Mouse (Mus musculus) hindbrain, embryonic 15.5 days (tissue): ENCODE results near the gene Gm43552. TPM values are rescaled to one million over a fixed set of nuclear protein-coding genes. Genes with fewer than 3 reads are reported as not detected.
"Not testable (repeated sequence)": the region's sequence is repeated elsewhere in the genome, so short reads cannot be mapped to it uniquely, and the experiment has no call there.

Experiments
- ATAC-seq: fragments of 200-750 bp; cut with Nextera tagmentation; 2 replicates; pipeline ENCODE4 v1.8.0; 2017; ENCODE audit warnings: low read depth, moderate number of reproducible peaks, moderate TSS enrichment; ENCODE audit not compliant: low FRiP score
- H3K27ac ChIP-seq: fragments of 300-500 bp; sonication (generic); replicated peaks from 2 replicates; pipeline ENCODE4 v1.5.1; 2015; ENCODE audit warnings: mild to moderate bottlenecking, inconsistent platforms
- H3K27me3 ChIP-seq: fragments of 300-500 bp; sonication (generic); 2 replicates; pipeline ENCODE4 v1.6.1; 2015; ENCODE audit warnings: control low read depth, inconsistent platforms
- H3K36me3 ChIP-seq: fragments of 300-500 bp; sonication (generic); 2 replicates; pipeline ENCODE4 v1.6.1; 2015; ENCODE audit warnings: control low read depth, inconsistent platforms
- H3K4me1 ChIP-seq: fragments of 300-500 bp; sonication (generic); replicated peaks from 2 replicates; pipeline ENCODE4 v1.6.1; 2015; ENCODE audit warnings: control low read depth, inconsistent platforms
- H3K4me2 ChIP-seq: fragments of 300-500 bp; sonication (generic); 2 replicates; pipeline ENCODE4 v1.6.1; 2015; ENCODE audit warnings: moderate library complexity, mild to moderate bottlenecking, inconsistent platforms
- H3K4me3 ChIP-seq: fragments of 300-500 bp; sonication (generic); 2 replicates; pipeline ENCODE4 v1.5.1; 2015; ENCODE audit warnings: mild to moderate bottlenecking, inconsistent platforms
- H3K9ac ChIP-seq: fragments of 300-500 bp; sonication (generic); 2 replicates; pipeline ENCODE4 v1.6.1; 2015; ENCODE audit warnings: inconsistent platforms
- H3K9me3 ChIP-seq: fragments of 300-500 bp; sonication (generic); 2 replicates; pipeline ENCODE4 v1.6.1; 2016; ENCODE audit warnings: control low read depth, inconsistent platforms
- WGBS: fragments of 180-500 bp; shearing (Covaris S2); methylation state at CpG from one replicate; pipeline ENCODE4 v1.1.7; 2015; 5-methylcytosine and 5-hydroxymethylcytosine counted together
- polyA plus RNA-seq: library from polyadenylated mRNA; unstranded; fragments of >200 nt; fragmentation: Nextera tagmentation; extraction: Ambion mirVana; gene quantifications from 2 replicates; pipeline ENCODE4 v1.2.1, GENCODE M21; 2015

Gene Gm43552
- not detected in 2 replicates for polyA plus RNA-seq

GRCm38 (mm10) chr5:65492716-65493531 is at the start of gene Gm43552:
Gene Gm43552, minus strand, starts transcription at chr5:65492833.
- Histone ChIP-seq H3K4me3 (peak within 1 kb of the TSS; percentile 86), H3K27ac (peak within 1 kb of the TSS; percentile 96), H3K4me2 (peak within 1 kb of the TSS; percentile 69), H3K27me3 (no peaks in the 10 kb centered on the region), H3K4me1 (peaks cover 30% of the 10 kb centered on the region), H3K9me3 (no peaks in the 10 kb centered on the region), H3K36me3 (no peaks in the 10 kb centered on the region), H3K9ac (peak within 1 kb of the TSS; percentile 94)
- peak; percentile 97 for ATAC-seq
- WGBS: under 1% methylated on average over 64 of the region's 69 CpGs

GRCm38 (mm10) chr5:65541889-65542288 is 49.3 kb upstream of the Gm43552 start:
- no peak overlapping the region for H3K27ac ChIP-seq
- peaks cover 21% of the 10 kb centered on the region for H3K4me1 ChIP-seq
- H3K9ac ChIP-seq: no peak overlapping the region
- H3K36me3 ChIP-seq: no peaks in the 10 kb centered on the region
- no peaks in the 10 kb centered on the region for H3K27me3 ChIP-seq
- no peak overlapping the region for H3K4me2 ChIP-seq
- H3K4me3 ChIP-seq: no peak overlapping the region
- no peak for ATAC-seq
- no peaks in the 10 kb centered on the region for H3K9me3 ChIP-seq
- WGBS: 89% methylated on average over 3 of the region's 3 CpGs

- 94% methylated on average over 3 of the region's 3 CpGs for WGBS
- H3K27ac ChIP-seq: no peak overlapping the region
- H3K4me3 ChIP-seq: no peak overlapping the region
- H3K9ac ChIP-seq: no peak overlapping the region
- no peak for ATAC-seq
- peaks cover 27% of the 10 kb centered on the region for H3K4me1 ChIP-seq
- H3K9me3 ChIP-seq: no peaks in the 10 kb centered on the region
- no peaks in the 10 kb centered on the region for H3K36me3 ChIP-seq
- no peaks in the 10 kb centered on the region for H3K27me3 ChIP-seq
- no peak overlapping the region for H3K4me2 ChIP-seq
Measured at GRCm38 (mm10) chr5:65539786-65540185, 47.2 kb upstream of the Gm43552 start.

GRCm38 (mm10) chr5:65538829-65539228 is 46.2 kb upstream of the Gm43552 start:
- Histone ChIP-seq H3K4me3 (peak overlapping the region; percentile 31), H3K9me3 (no peaks in the 10 kb centered on the region), H3K9ac (0 out of 2 replicates have a peak overlapping the region, but pooled peaks have one; percentile 25), H3K36me3 (no peaks in the 10 kb centered on the region), H3K4me1 (peaks cover 27% of the 10 kb centered on the region), H3K27me3 (no peaks in the 10 kb centered on the region), H3K27ac (no peak overlapping the region), H3K4me2 (peak overlapping the region; percentile 55)
- ATAC-seq: no peak
- 11% methylated on average over 4 of the region's 4 CpGs for WGBS

- H3K4me2 ChIP-seq: peak overlapping the region; percentile 76
- H3K36me3 ChIP-seq: no peaks in the 10 kb centered on the region
- peak overlapping the region; percentile 92 for H3K4me3 ChIP-seq
- no peak for ATAC-seq
- H3K4me1 ChIP-seq: peaks cover 27% of the 10 kb centered on the region
- no peaks in the 10 kb centered on the region for H3K9me3 ChIP-seq
- no peaks in the 10 kb centered on the region for H3K27me3 ChIP-seq
- peak overlapping the region; percentile 97 for H3K27ac ChIP-seq
- 3% methylated on average over 4 of the region's 4 CpGs for WGBS
- H3K9ac ChIP-seq: peak overlapping the region; percentile 91
Measured at GRCm38 (mm10) chr5:65538121-65538520, 45.5 kb upstream of the Gm43552 start.

GRCm38 (mm10) chr5:65537420-65538071 is 44.9 kb upstream of the Gm43552 start:
- Histone ChIP-seq H3K9ac (peak overlapping the region; percentile 91), H3K4me3 (peak overlapping the region; percentile 92), H3K36me3 (no peaks in the 10 kb centered on the region), H3K27ac (peak overlapping the region; percentile 97), H3K9me3 (no peaks in the 10 kb centered on the region), H3K27me3 (no peaks in the 10 kb centered on the region), H3K4me1 (peaks cover 27% of the 10 kb centered on the region), H3K4me2 (peak overlapping the region; percentile 76)
- 0% methylated on average over 40 of the region's 59 CpGs for WGBS
- ATAC-seq: peak; percentile 71

- H3K36me3 ChIP-seq: no peaks in the 10 kb centered on the region
- peak within 1 kb of the TSS; percentile 91 for H3K9ac ChIP-seq
- peak; percentile 96 for ATAC-seq
- H3K27me3 ChIP-seq: no peaks in the 10 kb centered on the region
- peaks cover 24% of the 10 kb centered on the region for H3K4me1 ChIP-seq
- H3K9me3 ChIP-seq: no peaks in the 10 kb centered on the region
- peak within 1 kb of the TSS; percentile 76 for H3K4me2 ChIP-seq
- WGBS: under 1% methylated on average over 62 of the region's 66 CpGs
- H3K4me3 ChIP-seq: peak within 1 kb of the TSS; percentile 92
- H3K27ac ChIP-seq: peak within 1 kb of the TSS; percentile 97
Measured at GRCm38 (mm10) chr5:65536751-65537419, 44.3 kb upstream of the Gm43552 start, which contains the start of the genes Smim14 and Ube2k. Gene Smim14, minus strand, starts transcription at chr5:65537184. Gene Ube2k, plus strand, starts transcription at chr5:65537233.

- ATAC-seq, H3K9me3 ChIP-seq, H3K27me3 ChIP-seq, H3K36me3 ChIP-seq: not testable (repeated sequence)
- peak overlapping the region; percentile 76 for H3K4me2 ChIP-seq
- WGBS: 83% methylated on average over 10 of the region's 10 CpGs
- H3K27ac ChIP-seq: peak overlapping the region; percentile 97
- H3K4me3 ChIP-seq: peak overlapping the region; percentile 92
- peaks cover 21% of the 10 kb centered on the region for H3K4me1 ChIP-seq
- H3K9ac ChIP-seq: peak overlapping the region; percentile 91
Measured at GRCm38 (mm10) chr5:65536068-65536465, 43.4 kb upstream of the Gm43552 start.

GRCm38 (mm10) chr5:65535457-65536067 is 42.9 kb upstream of the Gm43552 start:
- no peak overlapping the region for H3K4me2 ChIP-seq
- no peaks in the 10 kb centered on the region for H3K36me3 ChIP-seq
- 72% methylated on average over 5 of the region's 5 CpGs for WGBS
- no peak for ATAC-seq
- H3K4me1 ChIP-seq: peaks cover 19% of the 10 kb centered on the region
- H3K4me3 ChIP-seq: no peak overlapping the region
- no peaks in the 10 kb centered on the region for H3K9me3 ChIP-seq
- no peak overlapping the region for H3K9ac ChIP-seq
- H3K27me3 ChIP-seq: no peaks in the 10 kb centered on the region
- no peak overlapping the region for H3K27ac ChIP-seq

- H3K4me2 ChIP-seq: no peak overlapping the region
- H3K9me3 ChIP-seq: no peaks in the 10 kb centered on the region
- H3K9ac ChIP-seq: no peak overlapping the region
- WGBS: 66% methylated on average over 4 of the region's 4 CpGs
- H3K27ac ChIP-seq: no peak overlapping the region
- H3K4me1 ChIP-seq: peaks cover 15% of the 10 kb centered on the region
- no peaks in the 10 kb centered on the region for H3K27me3 ChIP-seq
- no peak for ATAC-seq
- H3K36me3 ChIP-seq: no peaks in the 10 kb centered on the region
- H3K4me3 ChIP-seq: no peak overlapping the region
Measured at GRCm38 (mm10) chr5:65534496-65534895, 41.9 kb upstream of the Gm43552 start.

- Histone ChIP-seq H3K27ac (no peak overlapping the region), H3K27me3 (no peaks in the 10 kb centered on the region), H3K4me3 (no peak overlapping the region), H3K9ac (no peak overlapping the region), H3K9me3 (no peaks in the 10 kb centered on the region), H3K4me1 (peaks cover 4% of the 10 kb centered on the region), H3K4me2 (no peak overlapping the region), H3K36me3 (no peaks in the 10 kb centered on the region)
- 75% methylated on average over 3 of the region's 3 CpGs for WGBS
- no peak for ATAC-seq
Measured at GRCm38 (mm10) chr5:65531283-65531682, 38.6 kb upstream of the Gm43552 start.
